In the genomic region with DNA sequence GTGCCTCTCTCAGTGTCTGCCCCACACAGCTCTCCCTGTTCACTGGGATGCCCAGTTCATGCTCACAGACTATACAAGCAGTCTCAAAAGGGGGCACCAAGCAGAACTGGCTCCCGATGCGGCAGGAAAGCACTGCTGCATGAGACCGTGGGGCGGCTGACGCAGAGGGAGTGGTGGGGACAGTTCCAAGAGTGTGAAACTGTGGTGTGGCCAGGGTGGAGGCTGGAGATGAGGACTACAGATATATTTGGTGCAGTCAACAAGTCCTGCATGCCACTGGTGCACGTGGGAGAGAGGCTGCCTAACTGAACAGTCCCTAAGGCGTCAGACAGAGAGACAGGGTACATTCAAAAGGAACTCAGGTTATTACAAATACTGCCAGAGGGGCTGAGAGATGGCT, we compare ENCODE assay signal across 7 mouse cellular contexts. TPM values are rescaled to one million over a fixed set of nuclear protein-coding genes. Genes with fewer than 3 reads are reported as not detected.
DNase-seq lines count a peak whose midpoint lies in the region; ATAC-seq lines count a peak whose summit lies in the region.

No protein-coding gene starts in this region.

- no peak overlapping the region for H3K4me3 ChIP-seq in heart, embryonic 10.5 days
- H3K4me3 ChIP-seq in liver, embryonic 15.5 days (replicated peaks) = peak overlapping the region; percentile 34

- H3K9ac ChIP-seq in liver, embryonic 15.5 days = peak overlapping the region; percentile 50

- H3K9me3 ChIP-seq in heart, embryonic 10.5 days = no peaks in the 10 kb centered on the region
- no peaks in the 10 kb centered on the region for H3K9me3 ChIP-seq in liver, embryonic 15.5 days (replicated peaks)

- H3K4me1 ChIP-seq in heart, embryonic 10.5 days = peaks cover 21% of the 10 kb centered on the region
- H3K4me1 ChIP-seq in liver, embryonic 15.5 days (replicated peaks) = peaks cover 64% of the 10 kb centered on the region

- 0 out of 2 replicates have a peak, but pooled peaks cover 4% of the 10 kb centered on the region for H3K36me3 ChIP-seq in heart, embryonic 10.5 days
- no peaks in the 10 kb centered on the region for H3K36me3 ChIP-seq in liver, embryonic 15.5 days (replicated peaks)

- DNase-seq in urinary bladder, postnatal 25 days (ENCODE audit: low spot score) = peak; percentile 18
- DNase-seq in urinary bladder, postnatal 4 days (ENCODE audit: low spot score in 2 of 2) = no peak
- DNase-seq in heart, embryonic 10.5 days (ENCODE audit: low spot score) = peak; percentile 80
- peak; percentile 29 to 41 for DNase-seq in spleen, postnatal 36 days (ENCODE audit: low spot score in 2 of 2)
- DNase-seq in adipocyte (ENCODE audit: low spot score) = no peak
- DNase-seq in embryo, embryonic 10.5 days (ENCODE audit: low spot score) = no peak

- peak; percentile 88 for ATAC-seq in liver, embryonic 15.5 days (ENCODE audit: insufficient read depth)

- H3K27ac ChIP-seq in heart, embryonic 10.5 days = peak overlapping the region; percentile 78
- H3K27ac ChIP-seq in liver, embryonic 15.5 days (replicated peaks) = peak overlapping the region; percentile 92

- H3K27me3 ChIP-seq in heart, embryonic 10.5 days (ENCODE audit: insufficient read depth, poor library complexity, severe bottlenecking) = peaks cover 8% of the 10 kb centered on the region; the same call in 1 of the 2 replicates
- H3K27me3 ChIP-seq in liver, embryonic 15.5 days = no peaks in the 10 kb centered on the region

- WGBS in heart, embryonic 10.5 days = 32% methylated on average over 7 of the region's 7 CpGs
- 2% methylated on average over 7 of the region's 7 CpGs for WGBS in liver, embryonic 15.5 days (ENCODE audit: insufficient replicate concordance)

- peak overlapping the region; percentile 76 for H3K4me2 ChIP-seq in liver, embryonic 15.5 days

RNA-seq across cellular contexts. Expression of gene Phb, which starts 22.2 kb away (rescaled TPM):
- polyA plus RNA-seq in heart, embryonic 10.5 days (2016; fragmentation: Nextera tagmentation; extraction: Ambion mirVana) = 320 and 328 TPM in 2 replicates
- polyA plus RNA-seq in liver, embryonic 15.5 days (2015; fragmentation: Nextera tagmentation; extraction: Ambion mirVana) = 113 and 129 TPM in 2 replicates

RNA-seq across cellular contexts. Expression of gene Zfp652, which starts 23.5 kb away (rescaled TPM):
- polyA plus RNA-seq in heart, embryonic 10.5 days (2016; fragmentation: Nextera tagmentation; extraction: Ambion mirVana) = 11.7 and 14.2 TPM in 2 replicates
- 5.5 and 6.2 TPM in 2 replicates for polyA plus RNA-seq in liver, embryonic 15.5 days (2015; fragmentation: Nextera tagmentation; extraction: Ambion mirVana)

RNA-seq across cellular contexts. Expression of gene B130006D01Rik, which starts 34.4 kb away (rescaled TPM):
- polyA plus RNA-seq in heart, embryonic 10.5 days (2016; fragmentation: Nextera tagmentation; extraction: Ambion mirVana) = 0.97 and 1.9 TPM in 2 replicates
- polyA plus RNA-seq in liver, embryonic 15.5 days (2015; fragmentation: Nextera tagmentation; extraction: Ambion mirVana) = 0.28 and 0.29 TPM in 2 replicates

Comparison
In these comparisons a context has a peak if more than half of its experiments do, and no peak if none do; other contexts are left out.
1. DNase-seq: peak in urinary bladder, postnatal 25 days (single experiment), heart, embryonic 10.5 days (single experiment) and spleen, postnatal 36 days (2 of 2); none in urinary bladder, postnatal 4 days (0 of 2), adipocyte (single experiment) and embryo, embryonic 10.5 days (single experiment).